Mouse (Mus musculus) kidney, adult 2 months (tissue): Measurements from ENCODE around the gene Tmem185b. TPM values are rescaled to one million over a fixed set of nuclear protein-coding genes. Genes with fewer than 3 reads are reported as not detected.

ENCODE experiments used
- DNase-seq: peaks from one replicate; pipeline ENCODE4 v3.0.0; 2021
- H3K27ac ChIP-seq: fragments of 200-500 bp; 2 replicates; pipeline ENCODE4 v1.5.1; 2012; ENCODE audit warnings: low read depth, low read length, control low read depth, inconsistent platforms; ENCODE audit not compliant: insufficient read depth
- H3K27me3 ChIP-seq: fragments of 200-500 bp; replicated peaks from 2 replicates; pipeline ENCODE4 v1.6.1; 2012; ENCODE audit warnings: mild to moderate bottlenecking, moderate library complexity, low read length, inconsistent platforms; ENCODE audit not compliant: control insufficient read depth, insufficient read depth
- H3K36me3 ChIP-seq: fragments of 200-500 bp; 2 replicates; pipeline ENCODE4 v1.6.1; 2012; ENCODE audit warnings: mild to moderate bottlenecking, moderate library complexity, low read length, inconsistent platforms; ENCODE audit not compliant: control insufficient read depth, insufficient read depth
- H3K4me1 ChIP-seq: fragments of 200-500 bp; 2 replicates; pipeline ENCODE4 v1.6.1; 2011; ENCODE audit warnings: low read length; ENCODE audit not compliant: control insufficient read depth, insufficient read depth
- H3K4me3 ChIP-seq: fragments of 200-500 bp; 2 replicates; pipeline ENCODE4 v1.5.1; 2011; ENCODE audit warnings: mild to moderate bottlenecking, low read depth, low read length, control low read depth; ENCODE audit not compliant: insufficient read depth
- CTCF ChIP-seq: fragments of 200-500 bp; conservative IDR thresholded peaks from 2 replicates; pipeline ENCODE4 v1.5.1; 2011; ENCODE audit warnings: low read depth, mild to moderate bottlenecking, control low read depth, low read length, moderate library complexity, mixed read lengths; ENCODE audit not compliant: insufficient read depth, insufficient read length
- POLR2A ChIP-seq: fragments of 200-500 bp; IDR thresholded peaks from one replicate; pipeline ENCODE4 v1.6.1; 2011; ENCODE audit warnings: low read depth, low read length, control low read depth
- WGBS: fragments of 180-500 bp; shearing (Covaris S2); methylation state at CpG from one replicate; pipeline ENCODE4 v1.1.7; 2018; 5-methylcytosine and 5-hydroxymethylcytosine counted together
- polyA plus RNA-seq: library from polyadenylated mRNA; depleted of rRNA; stranded (reverse); fragments of >200 nt; gene quantifications from 2 replicates; pipeline ENCODE4 v1.2.3, GENCODE M21; 2012

The Tmem185b gene
- polyA plus RNA-seq, 1 experiment, result 27.1 TPM

DNA sequence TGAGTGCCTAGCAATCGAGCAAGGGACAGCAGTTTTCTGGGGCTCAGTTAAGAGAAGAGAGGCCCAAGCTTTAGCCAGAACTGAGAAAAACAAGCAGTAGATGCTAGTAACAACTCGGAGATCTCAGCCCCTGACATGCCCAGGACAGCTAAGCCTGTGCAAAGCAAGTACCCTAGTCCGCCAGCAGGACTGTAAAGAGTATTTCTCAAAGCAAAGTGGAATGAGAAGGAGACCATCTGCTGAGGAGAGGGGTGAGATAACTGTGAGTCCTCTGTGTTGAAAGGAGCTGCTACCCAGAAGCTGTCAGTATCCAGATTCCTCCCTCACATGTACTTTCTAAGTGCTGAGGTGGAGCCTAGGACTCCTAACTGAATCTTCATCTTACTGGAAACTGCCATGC lies 20.5 kb downstream of the Tmem185b start:
- Histone ChIP-seq H3K4me3 (no peak overlapping the region), H3K4me1 (peaks cover 15% of the 10 kb centered on the region; the same call in 1 of the 2 replicates), H3K27ac (no peak overlapping the region), H3K36me3 (no peaks in the 10 kb centered on the region), H3K27me3 (no peaks in the 10 kb centered on the region)
- DNase-seq, result no peak
- WGBS, result 92% methylated on average over 3 of the region's 3 CpGs
- TF ChIP-seq POLR2A (no peak), CTCF (no peak)

DNA sequence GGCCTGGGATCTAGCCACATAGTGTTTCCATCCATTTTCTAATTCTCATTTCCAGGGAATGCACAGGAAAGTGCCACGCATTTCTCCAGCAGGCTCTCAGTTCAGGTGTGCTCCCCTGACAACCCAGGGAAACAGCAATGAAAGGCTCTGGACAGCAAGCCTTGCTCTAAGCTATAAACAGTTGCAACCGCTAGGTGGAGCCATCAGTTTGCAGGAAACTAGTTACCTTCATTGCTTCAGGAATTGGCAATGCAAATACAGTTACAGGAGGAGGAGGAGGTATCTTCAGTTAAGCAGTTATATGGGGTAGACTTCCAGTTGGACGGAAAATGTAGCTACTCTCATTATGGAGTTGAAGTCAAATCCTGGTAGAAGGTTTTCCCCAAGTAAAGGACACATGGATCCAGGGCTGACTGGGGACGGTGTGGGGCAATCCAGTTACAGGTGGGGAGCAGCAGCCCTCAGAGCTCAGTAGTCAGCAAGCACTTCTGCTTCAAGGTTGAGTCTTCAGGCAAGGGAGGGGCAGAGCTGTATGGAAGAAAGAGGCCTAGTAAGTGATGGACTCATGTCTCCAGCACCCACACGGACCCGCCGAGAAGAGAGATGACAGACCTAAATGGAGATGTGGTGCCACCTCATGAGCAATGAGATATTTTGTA lies 22.8 kb downstream of the Tmem185b start:
- 63% methylated on average over 7 of the region's 7 CpGs for WGBS
- Histone ChIP-seq H3K27ac (no peak overlapping the region), H3K4me1 (peaks cover 9% of the 10 kb centered on the region; the same call in 1 of the 2 replicates), H3K4me3 (no peak overlapping the region), H3K27me3 (no peaks in the 10 kb centered on the region), H3K36me3 (no peaks in the 10 kb centered on the region)
- DNase-seq, result peak; percentile 88
- TF ChIP-seq POLR2A (no peak), CTCF (peak; percentile 75)

DNA sequence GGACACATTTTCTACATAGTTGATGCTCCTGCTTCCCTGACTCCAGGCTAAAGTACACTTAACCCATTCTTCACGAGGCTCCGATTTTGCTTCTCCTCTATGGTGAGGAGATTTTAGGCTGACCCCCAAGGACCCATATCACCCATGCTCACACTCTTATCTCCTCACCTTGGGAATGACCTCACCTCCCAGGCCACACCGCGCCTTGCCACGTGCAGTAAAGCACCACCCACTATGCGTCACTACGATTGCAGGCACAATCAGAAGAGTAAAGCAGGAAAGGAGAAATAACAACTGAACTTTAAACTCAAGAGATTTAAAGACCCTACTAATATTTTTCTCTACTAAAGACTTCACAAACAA lies 23.3 kb downstream of the Tmem185b start:
- 90% methylated on average over 7 of the region's 7 CpGs for WGBS
- Histone ChIP-seq H3K27ac (no peak overlapping the region), H3K4me1 (peaks cover 9% of the 10 kb centered on the region; the same call in 1 of the 2 replicates), H3K27me3 (no peaks in the 10 kb centered on the region), H3K36me3 (no peaks in the 10 kb centered on the region), H3K4me3 (no peak overlapping the region)
- DNase-seq, result no peak
- no peak for TF ChIP-seq CTCF
- no peak for TF ChIP-seq POLR2A

DNA sequence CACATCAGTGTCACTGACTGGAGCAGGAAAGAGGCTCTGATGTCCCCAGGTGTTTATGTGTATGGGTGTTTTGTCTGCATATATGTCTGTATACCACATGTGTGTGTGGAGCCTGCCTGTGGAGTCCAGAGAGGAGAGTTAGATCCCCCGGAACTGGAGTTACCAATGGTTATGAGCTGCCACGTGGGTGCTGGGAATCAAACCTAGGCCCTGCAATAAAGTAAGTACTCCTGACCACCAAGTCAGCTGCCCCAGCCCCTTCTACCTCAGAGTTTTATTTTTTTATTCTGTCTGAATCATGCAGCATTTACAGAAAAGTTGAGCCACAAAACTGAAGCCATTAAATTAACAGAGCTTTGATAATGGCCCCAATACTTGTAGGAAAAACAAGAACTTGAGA lies 24.1 kb downstream of the Tmem185b start:
- H3K4me1 ChIP-seq, result peaks cover 9% of the 10 kb centered on the region; the same call in 1 of the 2 replicates

DNA sequence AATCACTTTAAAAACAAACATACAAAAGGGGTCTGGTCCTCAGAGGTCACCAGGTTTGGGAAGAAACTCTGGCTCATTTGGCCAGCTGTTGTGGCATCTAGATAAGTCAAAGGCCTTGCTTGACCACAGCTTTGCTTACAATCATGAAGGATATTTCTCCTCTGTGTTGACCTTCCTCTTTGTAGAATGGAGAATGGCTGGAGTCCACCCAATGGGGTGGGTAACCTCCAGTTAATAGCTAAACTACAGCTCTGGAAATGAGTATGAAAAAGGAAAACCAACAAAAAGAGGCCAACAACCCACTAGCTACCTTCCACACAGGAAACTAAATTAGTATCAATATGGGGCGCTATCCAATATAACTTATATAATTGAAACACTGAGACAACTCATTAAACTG lies 25.7 kb downstream of the Tmem185b start:
- TF ChIP-seq CTCF, result no peak
- no peak for TF ChIP-seq POLR2A
- no peak overlapping the region for H3K4me3 ChIP-seq
- peak; percentile 77 for DNase-seq
- 93% methylated on average over 1 of the region's 1 CpGs for WGBS
- H3K27ac ChIP-seq, result peak overlapping the region; percentile 76; the same call in 1 of the 2 replicates
- H3K36me3 ChIP-seq, result no peaks in the 10 kb centered on the region
- H3K4me1 ChIP-seq, result peaks cover 9% of the 10 kb centered on the region; the same call in 1 of the 2 replicates
- H3K27me3 ChIP-seq, result no peaks in the 10 kb centered on the region

More for the DNA sequence above, 24.1 kb downstream of the Tmem185b start:
- H3K4me3 ChIP-seq, result no peak overlapping the region
- 98% methylated on average over 2 of the region's 2 CpGs for WGBS
- no peak overlapping the region for H3K27ac ChIP-seq
- TF ChIP-seq POLR2A (no peak), CTCF (no peak)
- H3K27me3 ChIP-seq, result no peaks in the 10 kb centered on the region
- no peak for DNase-seq
- H3K36me3 ChIP-seq, result no peaks in the 10 kb centered on the region

DNA sequence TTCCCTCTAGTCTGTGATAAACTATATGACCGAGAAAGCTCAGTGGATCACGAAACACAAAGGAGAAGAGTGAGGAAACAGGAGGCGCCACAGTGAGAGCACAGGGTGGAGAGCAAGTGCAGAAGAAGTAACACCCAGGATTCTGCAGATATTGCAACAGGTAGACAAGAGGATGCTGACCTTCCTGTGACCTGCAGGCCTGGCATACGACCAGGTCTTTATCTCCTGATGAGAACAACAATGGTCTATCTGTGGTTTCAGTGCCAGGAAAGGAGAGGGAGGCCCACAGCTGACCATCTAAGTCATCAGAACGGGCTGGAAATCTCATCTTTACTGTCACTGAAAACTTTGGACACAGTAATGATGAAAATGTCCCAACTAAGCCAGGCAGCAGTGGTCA lies 29.7 kb downstream of the Tmem185b start:
- Histone ChIP-seq H3K36me3 (no peaks in the 10 kb centered on the region), H3K4me3 (no peak overlapping the region), H3K27me3 (no peaks in the 10 kb centered on the region), H3K27ac (no peak overlapping the region), H3K4me1 (peaks cover 13% of the 10 kb centered on the region; the same call in 1 of the 2 replicates)
- TF ChIP-seq POLR2A, result no peak
- no peak for TF ChIP-seq CTCF
- DNase-seq, result no peak
- 77% methylated on average over 5 of the region's 5 CpGs for WGBS

DNA sequence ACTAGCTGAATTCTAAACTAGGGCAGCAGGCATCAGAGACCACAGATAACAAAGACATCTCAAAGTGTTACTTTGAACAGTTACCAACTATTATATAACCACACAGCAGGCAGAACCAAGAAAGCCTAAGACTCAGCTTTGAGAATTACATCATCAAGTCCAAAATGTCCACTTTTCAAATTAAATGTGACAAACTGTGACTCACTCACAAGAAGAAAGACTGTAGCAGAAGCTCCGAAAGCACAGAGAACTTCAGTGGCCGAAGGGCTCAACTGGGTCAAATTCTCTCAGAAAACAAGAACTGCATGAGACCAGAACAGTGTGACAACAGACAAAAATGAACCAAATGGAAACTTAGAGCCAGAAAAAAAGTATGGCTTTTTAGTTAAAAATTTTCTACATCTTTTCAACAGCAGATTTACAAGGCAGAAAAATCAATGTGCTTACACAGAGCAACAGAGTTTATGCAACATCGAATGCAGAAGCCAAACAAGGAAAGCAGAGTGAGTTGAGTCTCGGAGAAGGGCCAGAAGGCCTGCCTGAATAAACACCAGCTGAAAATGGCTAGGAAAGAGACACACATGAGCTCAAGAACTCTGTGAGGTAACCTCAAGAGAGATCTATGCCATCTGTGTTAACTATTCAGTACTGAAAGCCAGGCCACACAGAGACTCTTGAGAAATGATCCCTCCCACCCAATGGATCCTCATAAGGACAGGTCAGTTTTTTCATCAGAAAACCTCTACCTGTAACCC lies 31.9 kb downstream of the Tmem185b start:
- H3K36me3 ChIP-seq, result no peaks in the 10 kb centered on the region
- peak overlapping the region; percentile 59 for H3K27ac ChIP-seq
- WGBS, result 67% methylated on average over 4 of the region's 4 CpGs
- peaks cover 5% of the 10 kb centered on the region; the same call in 1 of the 2 replicates for H3K4me1 ChIP-seq
- no peaks in the 10 kb centered on the region for H3K27me3 ChIP-seq
- no peak overlapping the region for H3K4me3 ChIP-seq
- no peak for TF ChIP-seq POLR2A
- TF ChIP-seq CTCF, result no peak
- peak; percentile 41 for DNase-seq
